Mouse (Mus musculus) right cerebral cortex, postnatal 14 days (tissue): ENCODE measurements around the gene Sypl2.
"Not testable (repeated sequence)": the region's sequence is repeated elsewhere in the genome, so short reads cannot be mapped to it uniquely, and the experiment has no call there.

ENCODE experiments used
- DNase-seq: peaks from one replicate; pipeline ENCODE4 v3.0.0; 2022

The Sypl2 gene

GRCm38 (mm10) chr3:108226558-108227350 is at the start of gene Sypl2:
Gene Sypl2, minus strand, starts transcription at chr3:108226648.
- DNase-seq = no peak

- no peak for DNase-seq
Observed at GRCm38 (mm10) chr3:108259319-108259718, 32.9 kb upstream of the Sypl2 start.

- DNase-seq = no peak
Observed at GRCm38 (mm10) chr3:108257831-108258500, 31.5 kb upstream of the Sypl2 start.

DNA sequence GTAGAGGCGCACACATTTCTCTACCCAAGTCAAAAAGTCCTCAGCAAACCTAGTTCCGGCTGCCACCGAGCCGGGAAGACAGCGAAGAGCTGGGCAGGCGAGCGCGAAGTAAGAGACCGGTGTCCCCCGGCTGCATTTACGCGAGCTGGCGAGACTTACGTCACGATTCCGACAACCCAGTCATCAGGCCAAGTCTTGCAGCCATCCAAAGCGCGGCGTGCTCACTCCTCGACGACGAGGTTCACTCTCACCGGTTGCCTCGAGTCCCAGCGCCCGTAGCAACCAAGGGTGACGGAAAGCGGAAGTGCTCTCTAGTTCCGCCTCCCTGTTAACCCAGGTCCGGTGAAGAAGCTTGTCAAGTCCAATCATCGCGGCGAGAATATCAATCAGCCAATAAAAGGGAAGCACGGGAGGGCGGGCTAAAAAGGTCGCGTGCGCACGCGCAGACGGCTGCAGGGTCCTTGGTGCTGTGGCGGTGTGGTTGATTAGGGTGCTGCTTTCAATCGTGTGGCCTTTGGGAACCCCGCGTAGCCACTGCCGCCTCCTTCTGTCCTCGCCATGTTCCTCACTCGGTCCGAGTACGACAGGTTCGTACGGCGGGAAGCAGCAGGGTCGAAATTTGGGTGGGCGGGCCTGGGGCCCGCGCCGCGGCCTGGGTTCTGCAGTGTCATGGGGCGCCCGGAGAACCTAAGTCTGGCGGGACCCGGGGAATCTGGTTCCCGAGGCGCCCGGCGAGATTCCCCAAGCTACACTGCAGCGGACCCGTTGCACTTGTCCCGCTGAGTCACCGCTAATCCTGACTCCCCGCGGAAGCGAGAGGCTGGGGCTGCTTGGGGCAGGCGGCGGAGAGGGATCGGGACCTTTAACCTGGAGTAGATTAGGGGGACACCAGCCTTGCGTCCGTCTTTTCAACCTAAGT is 30.5 kb upstream of the Sypl2 start, which contains the start of gene Psma5:
TSS of gene Psma5 (plus strand) at position 208 of the 919 bp plus-strand sequence.
- peak; percentile 94 for DNase-seq

DNA sequence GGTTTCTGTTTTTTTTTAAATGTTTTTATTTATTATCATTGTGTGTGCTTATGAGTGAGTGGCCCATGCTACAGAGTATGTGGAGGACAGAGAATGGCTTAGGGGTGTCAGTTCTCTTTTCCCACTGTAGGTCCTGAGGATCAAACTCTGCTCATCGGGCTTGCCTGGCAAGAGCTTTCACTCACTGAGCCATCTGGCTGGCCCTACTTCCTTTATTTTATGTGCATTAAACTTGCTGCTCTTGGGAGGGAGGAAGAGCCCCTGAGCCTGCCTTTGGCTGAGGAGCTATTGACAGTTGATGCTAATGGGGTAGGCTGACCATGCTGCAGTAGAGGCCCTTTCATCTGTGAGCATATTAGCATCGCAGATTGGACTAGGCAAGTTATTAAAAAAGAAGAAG is 20.4 kb upstream of the Sypl2 start:
- DNase-seq = no peak

DNA sequence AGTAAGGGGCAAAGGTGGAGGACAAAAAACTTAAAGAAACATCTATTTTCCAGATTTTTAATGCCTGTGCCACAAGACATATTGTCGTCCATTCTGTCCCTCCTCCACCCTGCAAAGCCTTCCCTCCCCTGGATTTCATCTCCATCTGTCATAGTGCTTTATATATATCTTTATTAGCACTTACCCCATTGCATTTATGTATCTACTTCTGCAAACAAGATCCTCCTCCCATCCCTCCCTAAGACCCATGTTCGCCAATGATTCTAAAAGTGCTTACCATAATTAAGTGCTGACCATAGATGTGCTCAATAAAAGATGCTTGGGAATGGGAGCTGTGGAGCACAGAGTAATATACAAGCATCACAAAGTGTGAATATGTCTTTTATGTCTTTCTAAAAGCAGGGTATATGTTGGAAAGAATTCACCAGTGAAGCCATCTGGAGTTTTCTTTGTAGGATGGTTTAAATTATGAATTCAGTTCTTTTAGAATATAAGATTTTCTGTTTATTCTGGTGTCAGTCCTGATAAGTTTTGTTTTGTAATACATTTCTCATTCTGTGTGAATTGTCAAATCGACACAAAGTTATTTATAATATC is 14.9 kb upstream of the Sypl2 start:
- no peak for DNase-seq

- not testable (repeated sequence) for DNase-seq
Observed at GRCm38 (mm10) chr3:108237474-108238102, 11.1 kb upstream of the Sypl2 start.

- DNase-seq = no peak
Observed at GRCm38 (mm10) chr3:108231646-108232045, 5.2 kb upstream of the Sypl2 start.

- no peak for DNase-seq
Observed at GRCm38 (mm10) chr3:108227521-108227920, 1.1 kb upstream of the Sypl2 start.

DNA sequence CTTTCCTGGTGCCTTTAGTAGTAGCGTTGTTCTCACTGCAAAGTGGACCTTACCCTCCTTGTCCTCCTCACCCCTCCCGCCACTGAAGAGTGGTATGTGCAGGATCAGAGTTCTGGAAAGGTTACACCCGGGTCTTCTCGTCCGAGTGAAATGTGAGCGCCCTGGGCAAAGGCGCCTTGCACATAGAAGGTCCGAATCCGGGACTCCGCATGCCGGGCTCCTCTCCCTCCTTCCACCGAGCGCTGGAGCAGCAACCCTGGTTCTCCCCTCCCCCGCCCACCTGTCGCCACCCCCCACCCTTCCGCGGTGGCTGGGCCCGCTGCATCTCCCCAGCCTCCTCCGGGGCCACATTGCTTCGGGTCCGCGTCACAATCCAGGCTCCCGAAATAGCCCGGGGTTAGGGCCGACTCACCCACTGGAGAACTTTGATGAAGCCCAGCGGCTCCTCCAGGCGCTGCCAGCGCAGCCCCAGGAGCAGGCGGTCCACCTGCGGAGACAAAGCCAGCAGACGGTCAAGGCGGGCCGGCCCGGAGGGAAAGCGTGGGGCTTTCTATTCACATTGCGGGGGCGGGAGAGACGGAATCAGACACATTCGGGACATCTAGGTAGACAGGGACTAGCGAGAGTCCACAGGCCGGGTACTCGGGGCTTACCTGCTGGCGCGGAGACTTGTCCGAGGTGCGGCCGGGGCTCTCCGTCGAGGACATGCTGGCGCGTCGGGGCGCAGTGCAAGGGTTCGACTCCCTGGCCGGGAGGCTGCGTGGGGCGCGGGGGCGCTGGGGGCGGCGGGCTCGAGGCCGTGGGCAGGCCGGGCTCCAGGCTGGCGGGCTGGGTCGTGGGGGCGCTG is 514 bp downstream of the Sypl2 start:
- no peak for DNase-seq

DNA sequence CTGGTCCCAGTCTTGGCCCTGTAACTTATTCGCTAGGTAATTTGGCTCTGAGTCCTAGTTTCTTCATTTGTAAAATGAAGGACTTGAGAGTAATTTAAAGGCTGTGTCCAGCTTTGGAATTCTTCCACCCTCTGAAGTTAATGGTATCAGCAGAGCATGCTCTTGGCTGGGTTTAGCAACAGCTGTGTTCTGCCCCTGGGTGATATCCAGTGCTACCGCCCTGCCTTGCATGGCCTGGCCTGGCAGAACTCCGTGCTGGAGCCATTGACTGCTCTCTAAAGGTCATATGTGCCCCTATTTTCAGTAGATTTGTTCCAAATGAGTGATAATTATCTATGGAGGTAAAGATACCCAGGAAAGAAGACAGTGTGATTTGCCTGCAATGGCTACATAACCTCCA is 5.8 kb downstream of the Sypl2 start:
- no peak for DNase-seq

- no peak for DNase-seq
Observed at GRCm38 (mm10) chr3:108214734-108215133, 11.7 kb downstream of the Sypl2 start.

GRCm38 (mm10) chr3:108212406-108212805 is 14.0 kb downstream of the Sypl2 start:
- DNase-seq = no peak

GRCm38 (mm10) chr3:108211845-108212244 is 14.6 kb downstream of the Sypl2 start:
- DNase-seq = no peak

GRCm38 (mm10) chr3:108210771-108211139 is 15.7 kb downstream of the Sypl2 start, which contains the start of gene Atxn7l2:
Gene Atxn7l2, minus strand, starts transcription at chr3:108210934.
- DNase-seq = peak; percentile 59

DNA sequence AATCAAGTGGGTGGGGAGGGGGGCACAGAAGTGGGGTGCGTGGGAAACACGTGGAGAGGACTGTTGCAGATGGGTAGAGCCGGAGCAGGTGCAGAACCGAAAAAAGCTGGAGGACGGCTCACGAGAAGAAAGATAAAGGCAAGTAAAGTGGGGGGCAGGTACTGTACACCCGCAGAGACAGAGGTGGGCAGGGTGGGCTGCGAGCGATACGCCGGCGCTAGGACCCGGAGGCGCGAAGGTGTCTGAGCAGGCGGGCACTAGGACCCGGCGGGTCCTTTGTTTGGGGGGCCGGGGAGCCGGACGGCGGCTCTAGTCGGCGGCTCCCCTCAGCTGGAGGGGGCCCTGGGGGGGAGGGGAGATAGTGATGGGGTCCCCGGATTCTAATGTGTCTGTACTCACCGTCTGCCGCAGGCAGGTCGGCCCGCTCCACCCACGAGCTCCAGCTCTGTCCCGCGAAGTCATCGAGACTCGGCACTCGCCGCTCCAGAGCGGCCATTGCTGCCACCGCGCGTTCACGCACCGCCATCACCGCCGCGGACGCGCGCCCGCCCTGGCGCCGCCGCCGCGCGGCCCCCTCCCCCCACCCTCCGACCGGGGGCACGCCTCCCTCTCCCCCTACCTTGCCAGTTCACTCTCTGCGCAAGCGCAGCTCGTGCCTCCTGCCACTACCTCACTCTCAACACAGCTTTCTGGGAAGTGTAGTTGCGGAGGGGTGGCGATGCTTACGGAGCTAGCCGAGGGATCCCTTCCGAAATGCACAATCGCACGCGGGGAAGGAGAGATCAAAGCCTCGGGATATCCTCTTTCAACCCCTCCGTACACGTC is 16.3 kb downstream of the Sypl2 start:
- DNase-seq = peak; percentile 94

DNA sequence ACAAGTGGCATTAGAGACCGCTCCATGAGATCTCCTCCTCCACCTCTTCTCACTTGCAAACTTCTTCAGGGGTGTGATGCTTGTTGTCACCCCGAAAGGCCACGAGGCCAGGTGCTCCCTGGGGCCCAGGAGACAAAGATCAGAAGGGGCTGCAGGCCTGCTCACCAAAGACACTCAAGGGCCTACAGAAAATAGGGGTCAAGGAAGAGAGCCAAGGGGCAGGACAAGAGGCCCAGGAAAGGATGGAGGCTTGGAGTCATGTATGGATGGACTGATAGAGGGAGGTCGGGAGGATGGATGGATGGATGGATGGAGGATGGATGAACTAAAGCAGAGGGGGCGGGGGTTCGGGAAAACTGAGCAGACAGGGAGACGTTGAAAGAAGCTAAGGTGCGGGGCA is 16.9 kb downstream of the Sypl2 start:
- DNase-seq = no peak

DNA sequence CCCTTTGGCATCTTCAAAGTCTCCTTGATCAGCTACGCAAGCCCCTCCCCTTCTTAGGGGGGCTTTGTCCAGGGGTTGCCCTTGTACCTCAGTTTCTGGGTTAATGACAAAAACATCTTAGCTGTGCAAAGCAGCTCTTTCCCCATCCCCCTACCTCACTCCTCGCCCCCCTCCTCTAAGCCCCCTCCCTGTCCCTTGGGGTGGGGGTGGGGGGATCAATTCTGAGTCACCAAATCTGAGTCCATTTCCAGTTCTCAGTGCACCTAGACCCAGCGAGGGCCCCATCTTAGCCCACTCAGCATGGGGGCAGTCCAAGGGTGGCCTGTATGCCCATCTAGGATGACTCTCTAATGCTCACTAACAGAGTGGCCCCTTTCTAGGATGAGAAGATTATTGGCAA is 17.4 kb downstream of the Sypl2 start:
- no peak for DNase-seq

DNA sequence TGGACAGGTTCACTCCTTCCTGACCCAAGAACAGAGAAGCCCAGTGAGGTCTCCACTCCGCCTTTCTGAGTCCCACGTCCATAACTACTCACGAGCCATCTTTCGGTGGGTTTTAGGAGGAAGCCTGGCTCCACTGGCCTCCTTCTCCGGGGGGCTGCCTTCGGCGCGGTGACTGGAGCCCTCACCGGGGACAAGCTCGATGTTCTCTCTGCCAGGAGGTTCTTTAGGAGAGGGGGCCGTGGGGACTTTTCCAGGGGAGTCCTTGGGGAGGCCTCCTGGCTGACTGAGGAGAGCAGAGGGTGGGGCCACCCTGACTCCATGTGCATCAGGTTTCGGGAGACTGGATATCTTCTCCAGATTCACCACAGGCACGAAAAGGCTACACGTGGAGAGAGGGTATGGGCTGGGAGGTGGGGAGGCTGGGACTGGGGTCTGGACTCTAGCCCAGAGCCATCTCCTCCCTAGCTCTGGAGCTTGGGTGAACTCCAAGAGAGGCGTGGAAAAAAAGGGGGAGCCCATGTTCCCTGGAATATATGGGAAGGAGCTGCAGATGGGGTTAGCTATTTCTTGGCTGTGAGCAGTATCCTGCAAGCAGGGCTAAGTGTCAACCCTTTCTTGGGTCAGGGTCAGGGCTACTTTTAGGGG is 19.6 kb downstream of the Sypl2 start:
- DNase-seq = no peak

GRCm38 (mm10) chr3:108205601-108206000 is 20.8 kb downstream of the Sypl2 start:
- no peak for DNase-seq
